Mouse (Mus musculus): ENCODE measurements at regions not wholly inside any gene's neighbourhood (a gene's known extent, or its start where the extent isn't known, plus 50 kb on each side); places are given as distances from the start of the nearest gene placed in this dataset.

GRCm38 (mm10) chr14:33821436-33821835, 102.0 kb upstream of the Gdf10 start:
- TF ChIP-seq POLR2A (IDR thresholded peaks at IDR 0.05; ENCODE audit: low read depth, low read length) (no peak), CTCF (conservative IDR thresholded peaks at IDR 0.05; ENCODE audit: insufficient read depth, insufficient read length, low read depth, low read length) (no peak)

All from kidney, adult 2 months (tissue).